Mouse (Mus musculus) liver, embryonic 14.5 days (tissue): ENCODE data around the gene Prph.

Source experiments
- CTCF ChIP-seq: IDR thresholded peaks from 2 replicates; pipeline ENCODE4 v1.5.1; 2016; ENCODE audit warnings: antibody characterized with exemption, low read depth, control low read depth
- EP300 ChIP-seq: IDR thresholded peaks from 2 replicates; pipeline ENCODE4 v1.6.1; 2016; ENCODE audit warnings: antibody characterized with exemption, low read depth

DNA sequence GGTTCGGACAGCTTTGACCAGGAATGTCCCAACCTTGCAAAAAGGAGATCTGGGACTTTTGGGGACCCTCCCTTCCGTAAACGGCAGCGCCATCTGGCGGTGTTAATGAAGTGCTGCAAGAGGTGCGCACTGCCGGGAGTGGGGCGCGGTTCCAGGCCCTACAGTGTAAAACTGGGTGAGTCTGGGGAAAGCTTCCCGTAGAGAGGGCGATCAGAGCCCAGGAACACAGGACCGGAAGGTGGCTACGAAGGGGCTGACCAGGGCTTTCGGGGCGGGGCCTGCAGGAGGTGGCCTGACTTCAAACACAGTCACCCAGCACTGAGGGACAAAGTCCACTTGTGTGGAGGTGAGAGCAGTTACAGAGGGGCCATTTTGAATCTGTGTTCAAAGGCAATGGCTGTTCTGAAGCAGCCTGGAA is 44.2 kb downstream of the Prph start:
- TF ChIP-seq EP300 (no peak), CTCF (peak; percentile 86)
